Mouse (Mus musculus) heart, adult 10 weeks (tissue): ENCODE data around the gene Klf1. TPM values are rescaled to one million over a fixed set of nuclear protein-coding genes. Genes with fewer than 3 reads are reported as not detected.

ENCODE experiments used
- polyA plus RNA-seq: library from polyadenylated mRNA; stranded (reverse); fragments of 350-450 nt; fragmentation: Illumina TruSeq; extraction: RNeasy Lipid Tissue Mini Kit (QIAGEN cat#74804); gene quantifications from one replicate; pipeline ENCODE4 v1.2.3, GENCODE M21; 2014; ENCODE audit warnings: low read depth, low replicate concordance

The Klf1 gene
- 0.29 TPM for polyA plus RNA-seq

GRCm38 (mm10) chr8:84901752-84902151, at the start of gene Klf1:
Gene Klf1, plus strand, starts transcription at chr8:84901928.

GRCm38 (mm10) chr8:84856864-84857441, 44.8 kb upstream of the Klf1 start, which contains the start of gene Farsa:
Gene Farsa, plus strand, starts transcription at chr8:84856989.

GRCm38 (mm10) chr8:84871376-84872308, 30.1 kb upstream of the Klf1 start, which contains the start of gene Syce2:
Gene Syce2, plus strand, starts transcription at chr8:84872111.

GRCm38 (mm10) chr8:84893709-84894134, 8.0 kb upstream of the Klf1 start, which contains the start of gene Gcdh:
Gene Gcdh, minus strand, starts transcription at chr8:84893921.

GRCm38 (mm10) chr8:84908421-84909161, 6.9 kb downstream of the Klf1 start, which contains the start of gene Dnase2a:
Gene Dnase2a, plus strand, starts transcription at chr8:84908560.

GRCm38 (mm10) chr8:84936962-84937546, 35.3 kb downstream of the Klf1 start, which contains the start of gene Mast1:
Gene Mast1, minus strand, starts transcription at chr8:84937359.

GRCm38 (mm10) chr8:84946528-84947240, 45.0 kb downstream of the Klf1 start, which contains the start of gene Rtbdn:
Gene Rtbdn, plus strand, starts transcription at chr8:84946991.

Other genes starting within 250 kb of the Klf1 start
- gene Ier2, start 239.1 kb upstream of the Klf1 start, polyA plus RNA-seq, result 19.2 TPM
- 39.8 TPM for gene Trmt1, start 215.6 kb upstream of the Klf1 start, polyA plus RNA-seq
- gene Nacc1, start 214.1 kb upstream of the Klf1 start, polyA plus RNA-seq, result 25.1 TPM
- 3.0 TPM for gene Lyl1, start 200.5 kb upstream of the Klf1 start, polyA plus RNA-seq
- not detected for gene G430095P16Rik, start 178.9 kb upstream of the Klf1 start, polyA plus RNA-seq
- 84.9 TPM for gene Nfix, start 101.6 kb upstream of the Klf1 start, polyA plus RNA-seq
- gene Dand5, start 79.1 kb upstream of the Klf1 start, polyA plus RNA-seq, result 14.0 TPM
- gene Gadd45gip1, start 70.4 kb upstream of the Klf1 start, polyA plus RNA-seq, result 28.8 TPM
- gene Rad23a, start 61.3 kb upstream of the Klf1 start, polyA plus RNA-seq, result 101 TPM
- gene Calr, start 55.0 kb upstream of the Klf1 start, polyA plus RNA-seq, result 330 TPM
- 26.7 TPM for gene Farsa, start 44.9 kb upstream of the Klf1 start, polyA plus RNA-seq
- gene Syce2, start 29.8 kb upstream of the Klf1 start, polyA plus RNA-seq, result 0.92 TPM
- gene Gcdh, start 8.0 kb upstream of the Klf1 start, polyA plus RNA-seq, result 84.6 TPM
- gene Dnase2a, start 6.6 kb downstream of the Klf1 start, polyA plus RNA-seq, result 9.4 TPM
- 0.13 TPM for gene Mast1, start 35.4 kb downstream of the Klf1 start, polyA plus RNA-seq
- not detected for gene Rtbdn, start 45.1 kb downstream of the Klf1 start, polyA plus RNA-seq
- not detected for gene Gm49661, start 67.5 kb downstream of the Klf1 start, polyA plus RNA-seq
- gene Prdx2, start 67.7 kb downstream of the Klf1 start, polyA plus RNA-seq, result 451 TPM
- gene Rnaseh2a, start 67.8 kb downstream of the Klf1 start, polyA plus RNA-seq, result 30.6 TPM
- gene Junb, start 76.8 kb downstream of the Klf1 start, polyA plus RNA-seq, result 16.7 TPM
- 3.5 TPM for gene Hook2, start 88.7 kb downstream of the Klf1 start, polyA plus RNA-seq
- not detected for gene Best2, start 112.6 kb downstream of the Klf1 start, polyA plus RNA-seq
- 85.3 TPM for gene Asna1, start 123.4 kb downstream of the Klf1 start, polyA plus RNA-seq
- 63.4 TPM for gene Trir, start 124.9 kb downstream of the Klf1 start, polyA plus RNA-seq
- 18.9 TPM for gene Tnpo2, start 135.0 kb downstream of the Klf1 start, polyA plus RNA-seq
- 4.0 TPM for gene Fbxw9, start 158.1 kb downstream of the Klf1 start, polyA plus RNA-seq
- not detected for gene Gm5741, start 166.1 kb downstream of the Klf1 start, polyA plus RNA-seq
- 30.4 TPM for gene Dhps, start 169.8 kb downstream of the Klf1 start, polyA plus RNA-seq
- 54.9 TPM for gene Wdr83os, start 178.8 kb downstream of the Klf1 start, polyA plus RNA-seq
- gene Wdr83, start 179.4 kb downstream of the Klf1 start, polyA plus RNA-seq, result 42.4 TPM
- 28.3 TPM for gene Man2b1, start 181.3 kb downstream of the Klf1 start, polyA plus RNA-seq
- 2.2 TPM for gene Zfp791, start 221.2 kb downstream of the Klf1 start, polyA plus RNA-seq
- gene Cks1brt, start 250.0 kb downstream of the Klf1 start, polyA plus RNA-seq, result not detected